Mouse (Mus musculus): ENCODE data around the gene Gm10306.

DNA sequence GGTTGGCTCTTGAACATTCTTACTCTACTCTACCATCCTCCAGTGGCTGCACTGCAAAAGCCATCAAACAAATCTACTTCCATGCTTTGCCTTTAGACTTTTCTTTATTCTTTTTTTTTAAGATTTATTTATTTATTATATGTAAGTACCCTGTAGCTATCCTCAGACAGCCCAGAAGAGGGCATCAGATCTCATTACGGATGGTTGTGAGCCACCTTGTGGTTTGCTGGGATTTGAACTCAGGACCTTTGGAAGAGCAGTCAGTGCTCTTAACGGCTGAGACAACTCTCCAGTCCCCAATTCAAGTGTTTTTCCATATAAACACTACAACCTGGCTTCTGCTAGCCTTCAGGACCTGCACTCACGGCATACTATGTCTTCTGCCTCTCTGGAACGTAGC is 45.0 kb downstream of the Gm10306 start:
- TF ChIP-seq CTCF (IDR thresholded peaks at IDR 0.05; ENCODE audit: low read depth, low read length) (no peak), POLR2A (IDR thresholded peaks at IDR 0.05; ENCODE audit: extremely low read depth, insufficient read depth, low read length) (no peak)

All from liver, adult 2 months (tissue).